Mouse (Mus musculus): Measurements from ENCODE around the gene Vps33b. TPM values are rescaled to one million over a fixed set of nuclear protein-coding genes. Genes with fewer than 3 reads are reported as not detected.

The Vps33b gene
- 9.9 and 15.5 TPM in 2 replicates for polyA plus RNA-seq (2014; fragmentation: Nextera tagmentation; extraction: Ambion mirVana)

GRCm38 (mm10) chr7:80268897-80269750 is at the start of gene Vps33b:
Vps33b (plus strand) TSS chr7:80269649.
- peaks cover 5% of the 10 kb centered on the region; the same call in 1 of the 2 replicates for H3K4me1 ChIP-seq (ENCODE audit: control insufficient read depth, insufficient read depth, low read length)
- no peak within 1 kb of the TSS for H3K27ac ChIP-seq (ENCODE audit: low read depth, low read length)
- no peaks in the 10 kb centered on the region for H3K27me3 ChIP-seq (ENCODE audit: control insufficient read depth, insufficient read depth, low read length)
- peaks cover under 1% of the 10 kb centered on the region for H3K9me3 ChIP-seq (ENCODE audit: control insufficient read depth, low read length)
- 4% methylated on average over 21 of the region's 21 CpGs for WGBS
- peak; percentile 88 for ATAC-seq (ENCODE audit: low FRiP score, low TSS enrichment)
- H3K9ac ChIP-seq (ENCODE audit: low read depth, low read length) = peak within 1 kb of the TSS; percentile 67
- peak within 1 kb of the TSS; percentile 65 for H3K4me3 ChIP-seq (ENCODE audit: low read length)
- peak within 1 kb of the TSS; percentile 86 for H3K4me2 ChIP-seq (replicated peaks; ENCODE audit: low read depth, low read length)
- H3K36me3 ChIP-seq (ENCODE audit: control insufficient read depth, insufficient read depth, low read length) = peaks cover 33% of the 10 kb centered on the region

- H3K27me3 ChIP-seq (ENCODE audit: control insufficient read depth, insufficient read depth, low read length) = no peaks in the 10 kb centered on the region
- no peak overlapping the region for H3K4me3 ChIP-seq (ENCODE audit: low read length)
- H3K9me3 ChIP-seq (ENCODE audit: control insufficient read depth, low read length) = no peaks in the 10 kb centered on the region; the same call in 1 of the 2 replicates
- H3K9ac ChIP-seq (ENCODE audit: low read depth, low read length) = no peak overlapping the region
- H3K27ac ChIP-seq (ENCODE audit: low read depth, low read length) = no peak overlapping the region
- 91% methylated on average over 9 of the region's 9 CpGs for whole genome bisulfite sequencing
- no peak overlapping the region for H3K4me2 ChIP-seq (replicated peaks; ENCODE audit: low read depth, low read length)
- ATAC-seq (ENCODE audit: low FRiP score, low TSS enrichment) = no peak
- peaks cover 88% of the 10 kb centered on the region for H3K36me3 ChIP-seq (ENCODE audit: control insufficient read depth, insufficient read depth, low read length)
- H3K4me1 ChIP-seq (ENCODE audit: control insufficient read depth, insufficient read depth, low read length) = no peaks in the 10 kb centered on the region
Observed at GRCm38 (mm10) chr7:80220237-80220797, 49.1 kb upstream of the Vps33b start.

DNA sequence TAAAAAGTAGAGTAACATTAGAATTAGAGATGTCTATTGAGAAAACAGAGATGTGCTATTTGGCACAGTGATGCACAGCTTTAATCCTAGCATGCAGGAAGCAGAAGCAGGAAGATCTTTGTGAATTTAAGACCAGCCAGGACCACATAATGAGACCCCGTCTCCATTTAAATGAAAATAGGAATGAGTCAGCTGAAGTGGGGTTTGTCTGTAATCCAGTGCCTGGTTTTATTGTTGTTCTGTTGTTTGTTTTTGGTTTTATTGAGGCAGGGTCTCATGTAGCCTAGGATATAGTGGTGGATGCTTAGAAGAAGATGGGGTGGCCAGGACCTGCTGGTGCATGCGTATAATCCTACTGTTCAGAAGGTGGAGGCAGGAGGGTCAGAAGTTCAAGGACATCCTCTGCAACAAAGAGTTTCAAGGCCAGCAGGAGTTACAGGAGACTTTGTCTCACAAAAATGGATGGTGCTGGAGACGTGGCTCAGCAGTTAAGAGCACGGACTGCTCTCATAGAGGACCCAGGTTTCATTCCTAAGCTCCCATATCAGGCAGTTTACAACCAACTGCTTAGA is 48.2 kb upstream of the Vps33b start:
- H3K9me3 ChIP-seq (ENCODE audit: control insufficient read depth, low read length) = no peaks in the 10 kb centered on the region
- 86% methylated on average over 4 of the region's 4 CpGs for WGBS
- H3K4me1 ChIP-seq (ENCODE audit: control insufficient read depth, insufficient read depth, low read length) = no peaks in the 10 kb centered on the region
- no peak overlapping the region for H3K4me3 ChIP-seq (ENCODE audit: low read length)
- no peak overlapping the region for H3K27ac ChIP-seq (ENCODE audit: low read depth, low read length)
- H3K9ac ChIP-seq (ENCODE audit: low read depth, low read length) = no peak overlapping the region
- no peak for ATAC-seq (ENCODE audit: low FRiP score, low TSS enrichment)
- no peaks in the 10 kb centered on the region for H3K27me3 ChIP-seq (ENCODE audit: control insufficient read depth, insufficient read depth, low read length)
- H3K36me3 ChIP-seq (ENCODE audit: control insufficient read depth, insufficient read depth, low read length) = peaks cover 85% of the 10 kb centered on the region
- no peak overlapping the region for H3K4me2 ChIP-seq (replicated peaks; ENCODE audit: low read depth, low read length)

- Histone ChIP-seq H3K9me3 (ENCODE audit: control insufficient read depth, low read length) (no peaks in the 10 kb centered on the region), H3K27me3 (ENCODE audit: control insufficient read depth, insufficient read depth, low read length) (no peaks in the 10 kb centered on the region), H3K4me3 (ENCODE audit: low read length) (no peak overlapping the region), H3K4me2 (replicated peaks; ENCODE audit: low read depth, low read length) (no peak overlapping the region), H3K4me1 (ENCODE audit: control insufficient read depth, insufficient read depth, low read length) (peaks cover 14% of the 10 kb centered on the region; the same call in 1 of the 2 replicates), H3K9ac (ENCODE audit: low read depth, low read length) (no peak overlapping the region), H3K36me3 (ENCODE audit: control insufficient read depth, insufficient read depth, low read length) (peaks cover 47% of the 10 kb centered on the region), H3K27ac (ENCODE audit: low read depth, low read length) (no peak overlapping the region)
- 97% methylated on average over 4 of the region's 4 CpGs for WGBS
- ATAC-seq (ENCODE audit: low FRiP score, low TSS enrichment) = no peak
Observed at GRCm38 (mm10) chr7:80227065-80227464, 42.4 kb upstream of the Vps33b start.

DNA sequence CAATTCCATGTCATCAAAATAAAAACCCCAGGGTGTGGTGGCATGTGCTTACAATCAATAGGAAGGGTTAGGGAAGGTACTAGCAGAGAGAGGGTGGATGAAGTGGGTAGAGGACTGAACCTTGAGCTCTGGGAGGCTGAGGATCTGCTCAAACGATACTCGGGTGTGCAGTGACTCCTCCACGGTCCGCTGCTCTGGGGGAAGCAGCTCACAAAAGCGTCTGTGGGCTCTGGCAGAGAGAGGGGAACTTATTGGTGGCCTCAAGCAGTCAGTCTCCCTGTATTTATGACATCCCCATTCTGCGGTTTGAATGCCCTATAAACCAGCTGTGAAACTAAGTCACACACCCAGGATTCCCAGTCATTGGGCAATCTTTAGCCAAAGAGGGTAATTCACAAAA is 39.3 kb upstream of the Vps33b start:
- Histone ChIP-seq H3K4me3 (ENCODE audit: low read length) (no peak overlapping the region), H3K9me3 (ENCODE audit: control insufficient read depth, low read length) (no peaks in the 10 kb centered on the region), H3K36me3 (ENCODE audit: control insufficient read depth, insufficient read depth, low read length) (peaks cover 22% of the 10 kb centered on the region), H3K9ac (ENCODE audit: low read depth, low read length) (no peak overlapping the region), H3K27ac (ENCODE audit: low read depth, low read length) (no peak overlapping the region), H3K27me3 (ENCODE audit: control insufficient read depth, insufficient read depth, low read length) (no peaks in the 10 kb centered on the region), H3K4me2 (replicated peaks; ENCODE audit: low read depth, low read length) (no peak overlapping the region), H3K4me1 (ENCODE audit: control insufficient read depth, insufficient read depth, low read length) (peaks cover 14% of the 10 kb centered on the region; the same call in 1 of the 2 replicates)
- WGBS = 17% methylated on average over 6 of the region's 6 CpGs
- ATAC-seq (ENCODE audit: low FRiP score, low TSS enrichment) = no peak

- Histone ChIP-seq H3K9ac (ENCODE audit: low read depth, low read length) (peak overlapping the region; percentile 51), H3K27me3 (ENCODE audit: control insufficient read depth, insufficient read depth, low read length) (no peaks in the 10 kb centered on the region), H3K4me3 (ENCODE audit: low read length) (peak overlapping the region; percentile 55), H3K36me3 (ENCODE audit: control insufficient read depth, insufficient read depth, low read length) (peaks cover 15% of the 10 kb centered on the region), H3K27ac (ENCODE audit: low read depth, low read length) (peak overlapping the region; percentile 13; the same call in 1 of the 2 replicates), H3K9me3 (ENCODE audit: control insufficient read depth, low read length) (no peaks in the 10 kb centered on the region), H3K4me1 (ENCODE audit: control insufficient read depth, insufficient read depth, low read length) (peaks cover 14% of the 10 kb centered on the region; the same call in 1 of the 2 replicates), H3K4me2 (replicated peaks; ENCODE audit: low read depth, low read length) (peak overlapping the region; percentile 60)
- 1% methylated on average over 29 of the region's 29 CpGs for WGBS
- peak; percentile 46 for ATAC-seq (ENCODE audit: low FRiP score, low TSS enrichment)
Observed at GRCm38 (mm10) chr7:80231971-80232488, 37.4 kb upstream of the Vps33b start.

- under 1% methylated on average over 47 of the region's 56 CpGs for WGBS
- peaks cover 9% of the 10 kb centered on the region; the same call in 1 of the 2 replicates for H3K36me3 ChIP-seq (ENCODE audit: control insufficient read depth, insufficient read depth, low read length)
- H3K9ac ChIP-seq (ENCODE audit: low read depth, low read length) = peak within 1 kb of the TSS; percentile 51
- no peaks in the 10 kb centered on the region for H3K9me3 ChIP-seq (ENCODE audit: control insufficient read depth, low read length)
- ATAC-seq (ENCODE audit: low FRiP score, low TSS enrichment) = peak; percentile 99
- no peaks in the 10 kb centered on the region for H3K27me3 ChIP-seq (ENCODE audit: control insufficient read depth, insufficient read depth, low read length)
- H3K27ac ChIP-seq (ENCODE audit: low read depth, low read length) = peak within 1 kb of the TSS; percentile 32; the same call in 1 of the 2 replicates
- peak within 1 kb of the TSS; percentile 55 for H3K4me3 ChIP-seq (ENCODE audit: low read length)
- peak within 1 kb of the TSS; percentile 60 for H3K4me2 ChIP-seq (replicated peaks; ENCODE audit: low read depth, low read length)
- peaks cover 14% of the 10 kb centered on the region; the same call in 1 of the 2 replicates for H3K4me1 ChIP-seq (ENCODE audit: control insufficient read depth, insufficient read depth, low read length)
Observed at GRCm38 (mm10) chr7:80232489-80233029, 36.9 kb upstream of the Vps33b start, which contains the start of the genes Cib1 and Gdpgp1. Cib1 (minus strand) TSS chr7:80232813. Gdpgp1 (plus strand) TSS chr7:80232865.

- H3K27me3 ChIP-seq (ENCODE audit: control insufficient read depth, insufficient read depth, low read length) = no peaks in the 10 kb centered on the region
- H3K9me3 ChIP-seq (ENCODE audit: control insufficient read depth, low read length) = no peaks in the 10 kb centered on the region
- H3K36me3 ChIP-seq (ENCODE audit: control insufficient read depth, insufficient read depth, low read length) = peaks cover 6% of the 10 kb centered on the region
- H3K4me3 ChIP-seq (ENCODE audit: low read length) = peak overlapping the region; percentile 55; the same call in 1 of the 2 replicates
- no peak for ATAC-seq (ENCODE audit: low FRiP score, low TSS enrichment)
- peaks cover 14% of the 10 kb centered on the region; the same call in 1 of the 2 replicates for H3K4me1 ChIP-seq (ENCODE audit: control insufficient read depth, insufficient read depth, low read length)
- WGBS = 73% methylated on average over 9 of the region's 9 CpGs
- H3K27ac ChIP-seq (ENCODE audit: low read depth, low read length) = no peak overlapping the region
- H3K9ac ChIP-seq (ENCODE audit: low read depth, low read length) = no peak overlapping the region
- peak overlapping the region; percentile 60; the same call in 1 of the 2 replicates for H3K4me2 ChIP-seq (replicated peaks; ENCODE audit: low read depth, low read length)
Observed at GRCm38 (mm10) chr7:80233799-80234198, 35.6 kb upstream of the Vps33b start.
